Mouse (Mus musculus): ENCODE measurements around the gene Mapk1ip1l. TPM values are rescaled to one million over a fixed set of nuclear protein-coding genes. Genes with fewer than 3 reads are reported as not detected.

The Mapk1ip1l gene
- polyA plus RNA-seq (2014; fragmentation: Illumina TruSeq; extraction: RNeasy Lipid Tissue Mini Kit (QIAGEN cat#74804); ENCODE audit: low read depth, low replicate concordance): 19.8 TPM

DNA sequence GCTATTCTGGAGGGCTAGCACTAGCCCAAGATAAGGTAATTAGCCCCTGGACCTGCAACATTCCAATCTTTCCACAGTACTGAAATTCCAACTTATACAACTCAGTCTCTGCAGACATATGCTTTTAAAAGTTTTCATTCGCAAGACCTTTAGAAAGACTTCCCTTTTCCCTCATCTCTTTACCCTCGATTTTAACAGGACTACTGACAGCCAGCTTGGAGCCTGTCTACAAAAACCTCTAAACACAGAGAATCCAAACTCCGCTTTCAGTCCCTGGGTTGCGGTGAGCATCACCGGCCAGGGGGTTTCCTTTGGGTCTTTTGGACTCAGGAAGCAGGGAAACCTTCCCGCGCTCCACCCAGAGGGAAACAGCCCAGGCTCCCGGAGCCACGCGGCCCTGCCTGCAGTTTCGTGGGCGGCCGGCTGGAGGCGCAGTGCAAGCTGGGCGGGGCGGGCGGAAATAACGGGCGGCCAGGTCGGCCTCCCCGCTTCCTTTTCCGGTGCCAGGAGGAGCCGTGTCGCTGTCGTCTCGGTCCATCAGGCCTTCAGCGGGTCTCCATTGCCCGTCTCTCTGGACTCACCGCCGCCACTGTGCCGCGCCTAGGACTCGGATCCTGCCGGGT, at the start of gene Mapk1ip1l:
Mapk1ip1l (plus strand) TSS at position 482 of the 623 bp plus-strand sequence.

DNA sequence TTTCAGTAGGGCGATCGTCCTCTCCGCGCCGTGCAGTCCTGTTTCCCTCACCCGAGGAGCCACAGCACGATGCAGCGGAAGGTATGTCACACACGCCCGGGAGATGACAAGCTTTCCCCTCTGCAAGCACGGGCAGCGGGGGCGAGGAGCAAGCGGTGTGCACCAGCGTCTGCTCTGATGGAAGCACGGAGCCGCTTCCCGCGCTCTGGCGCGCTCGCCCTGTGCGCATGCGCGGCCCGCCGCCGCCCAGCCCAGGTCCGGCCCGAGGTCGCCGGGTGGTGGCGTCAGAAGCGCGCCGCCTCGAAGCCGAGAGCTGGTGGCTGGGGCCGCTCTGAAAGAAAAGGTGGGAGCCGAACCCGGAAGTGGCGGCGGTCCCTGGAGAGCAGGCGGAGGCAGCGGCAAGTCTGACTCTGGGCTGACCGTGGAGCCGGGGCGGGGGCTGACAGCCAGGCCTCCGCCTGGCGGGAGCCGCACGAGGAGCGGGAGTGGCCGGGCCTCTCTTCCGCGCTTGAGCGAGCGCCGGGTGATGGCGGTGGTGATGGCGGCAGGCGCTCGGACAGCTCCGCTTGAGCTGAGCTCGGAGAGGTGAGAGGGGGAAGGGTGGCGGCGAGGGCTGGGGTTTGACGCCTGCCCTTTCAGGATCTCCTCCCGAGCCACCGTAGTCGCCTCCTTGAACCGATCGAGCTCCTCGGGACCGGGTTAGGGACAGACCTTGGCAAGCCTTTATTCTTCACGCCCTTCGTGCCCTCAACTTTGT, 21.3 kb upstream of the Mapk1ip1l start, which contains the start of the genes Wdhd1 and Socs4:
Wdhd1 (minus strand) TSS at position 221 of the 757 bp plus-strand sequence.
Socs4 (plus strand) TSS at position 295 of the 757 bp plus-strand sequence.

DNA sequence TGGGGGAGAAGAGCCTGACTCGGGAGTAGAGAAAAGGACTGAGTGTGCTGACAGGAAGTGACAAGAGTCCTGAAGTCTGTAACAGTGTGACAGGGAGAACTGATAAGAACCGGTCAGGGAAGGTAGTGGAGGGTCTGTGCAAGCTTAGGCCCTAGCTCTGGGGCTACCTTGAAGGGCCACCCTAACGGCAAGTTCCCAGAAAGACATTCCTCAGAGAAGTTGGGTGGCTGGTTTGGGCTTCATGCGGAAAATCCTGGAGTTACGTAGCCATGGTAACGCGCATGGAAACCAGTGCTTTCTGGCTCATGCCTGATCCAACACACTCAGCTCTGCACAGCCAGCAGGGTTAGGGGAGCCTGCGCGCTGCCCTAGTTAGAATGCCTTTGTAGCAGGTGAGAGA, 69.4 kb downstream of the Mapk1ip1l start, which contains the start of gene Lgals3:
Lgals3 (plus strand) TSS at position 291 of the 400 bp plus-strand sequence.

Other genes starting within 250 kb of the Mapk1ip1l start
- 7.1 TPM for gene Gch1, start 108.9 kb upstream of the Mapk1ip1l start, polyA plus RNA-seq (2014; fragmentation: Illumina TruSeq; extraction: RNeasy Lipid Tissue Mini Kit (QIAGEN cat#74804); ENCODE audit: low read depth, low replicate concordance)
- gene Wdhd1, start 21.4 kb upstream of the Mapk1ip1l start, polyA plus RNA-seq (2014; fragmentation: Illumina TruSeq; extraction: RNeasy Lipid Tissue Mini Kit (QIAGEN cat#74804); ENCODE audit: low read depth, low replicate concordance): 0.84 TPM
- gene Socs4, start 21.3 kb upstream of the Mapk1ip1l start, polyA plus RNA-seq (2014; fragmentation: Illumina TruSeq; extraction: RNeasy Lipid Tissue Mini Kit (QIAGEN cat#74804); ENCODE audit: low read depth, low replicate concordance): 7.6 TPM
- 16.5 TPM for gene Lgals3, start 69.5 kb downstream of the Mapk1ip1l start, polyA plus RNA-seq (2014; fragmentation: Illumina TruSeq; extraction: RNeasy Lipid Tissue Mini Kit (QIAGEN cat#74804); ENCODE audit: low read depth, low replicate concordance)
- not detected for gene Dlgap5, start 120.1 kb downstream of the Mapk1ip1l start, polyA plus RNA-seq (2014; fragmentation: Illumina TruSeq; extraction: RNeasy Lipid Tissue Mini Kit (QIAGEN cat#74804); ENCODE audit: low read depth, low replicate concordance)
- 10.4 TPM for gene Fbxo34, start 152.2 kb downstream of the Mapk1ip1l start, polyA plus RNA-seq (2014; fragmentation: Illumina TruSeq; extraction: RNeasy Lipid Tissue Mini Kit (QIAGEN cat#74804); ENCODE audit: low read depth, low replicate concordance)